Mouse (Mus musculus) inflammation-experienced regulatory T-cells, adult 6 months (primary cell): Measurements from ENCODE around the gene Relt. TPM values are rescaled to one million over a fixed set of nuclear protein-coding genes. Genes with fewer than 3 reads are reported as not detected.

Experiments used
- ATAC-seq: one replicate; pipeline ENCODE4 v1.8.0; 2017
- polyA plus RNA-seq, 3 experiments: library from polyadenylated mRNA; unstranded; fragments of 100-300 nt; shearing (Covaris generic); gene quantifications; one replicate each; pipeline ENCODE4 v1.2.1; 2017

The Relt gene
- polyA plus RNA-seq, 3 experiments from 2014 or later, result 11.1 to 13.9 (median 12.3) TPM

DNA sequence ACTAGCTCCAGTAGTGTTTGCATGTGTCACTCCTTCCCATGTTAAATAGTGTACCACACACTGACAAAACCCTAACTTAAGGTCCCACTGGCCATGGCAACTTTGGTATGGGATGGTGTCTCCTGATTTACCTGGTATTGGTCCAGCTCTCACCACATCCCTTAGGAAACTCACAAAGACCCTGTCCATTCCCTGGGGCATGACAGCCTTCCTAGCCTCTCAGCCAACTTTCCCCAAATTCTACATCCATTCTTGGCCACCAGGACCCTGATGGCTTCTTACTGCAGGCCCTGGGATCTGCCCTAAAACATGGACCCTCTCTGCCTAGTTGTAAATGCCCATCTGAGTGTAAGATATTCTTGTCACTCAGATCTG, 18.2 kb downstream of the Relt start:
- no peak for ATAC-seq

DNA sequence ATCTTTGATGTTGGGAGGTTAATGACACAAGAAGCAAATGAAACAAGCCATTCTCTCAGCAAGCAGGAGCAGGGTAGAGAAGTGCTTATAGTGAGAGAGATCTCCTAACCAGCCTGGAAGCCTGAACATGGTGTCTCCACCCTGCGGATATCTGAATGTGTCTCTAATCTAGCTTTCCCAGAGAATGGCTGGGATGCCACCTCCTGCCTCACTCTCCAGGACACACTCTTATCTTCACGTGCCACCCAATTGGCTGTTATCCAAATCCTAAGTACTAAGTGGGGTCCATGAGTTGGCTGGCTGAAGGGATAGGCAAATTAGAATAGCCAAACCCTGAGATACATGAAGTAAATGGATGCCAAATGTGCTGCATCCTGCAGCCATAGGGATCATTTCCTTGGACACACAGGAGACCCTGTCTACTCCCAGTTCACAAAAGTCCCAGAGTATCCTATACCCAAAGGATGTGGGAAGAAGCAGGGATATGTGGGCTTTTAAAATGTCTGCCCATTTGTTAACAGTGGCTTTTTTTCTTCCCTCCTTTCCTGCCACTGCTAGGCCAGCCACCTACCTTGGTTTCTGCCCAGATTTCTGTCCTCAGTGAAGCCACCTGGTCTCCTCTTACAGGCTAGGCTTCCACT, 18.7 kb downstream of the Relt start:
- no peak for ATAC-seq

DNA sequence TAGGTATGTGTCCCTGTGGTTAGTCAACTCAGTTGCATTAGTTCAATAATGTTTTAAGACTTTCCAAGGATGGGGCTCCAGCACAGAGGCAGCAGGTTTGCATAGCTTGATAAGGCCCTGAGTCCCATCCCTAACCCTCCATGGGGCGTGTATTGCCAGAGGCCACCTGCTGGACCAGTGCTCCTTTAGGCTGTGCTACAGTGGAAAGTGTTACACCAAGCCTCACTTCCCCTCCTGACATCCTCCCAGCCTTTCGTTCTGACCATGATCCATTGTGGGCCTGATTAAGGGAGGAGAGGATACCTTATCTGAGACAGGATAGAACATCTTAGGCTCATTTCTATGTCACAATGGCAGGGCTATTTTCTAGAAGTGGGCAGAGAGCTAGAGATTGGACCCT, 19.4 kb downstream of the Relt start:
- ATAC-seq, result no peak

DNA sequence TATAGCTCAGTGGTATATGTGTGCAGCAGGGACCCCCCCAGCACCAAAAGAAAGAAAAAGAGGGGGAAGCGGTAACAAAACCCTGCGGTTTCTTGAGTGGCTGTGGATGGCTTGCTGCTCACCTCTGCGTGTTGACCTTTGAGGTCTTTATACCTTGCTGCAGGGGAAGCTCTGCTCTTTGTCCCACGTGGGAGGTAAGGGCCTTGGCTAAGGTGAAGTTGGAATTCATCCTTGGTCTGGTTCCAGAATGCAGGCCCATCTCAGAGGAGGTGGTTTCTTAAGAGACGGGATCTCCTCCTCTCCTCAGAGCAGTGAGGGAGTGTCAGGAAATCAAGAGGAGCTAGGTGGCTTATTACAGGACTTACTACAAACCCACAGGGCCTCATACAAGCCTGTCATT, 21.1 kb downstream of the Relt start:
- no peak for ATAC-seq

DNA sequence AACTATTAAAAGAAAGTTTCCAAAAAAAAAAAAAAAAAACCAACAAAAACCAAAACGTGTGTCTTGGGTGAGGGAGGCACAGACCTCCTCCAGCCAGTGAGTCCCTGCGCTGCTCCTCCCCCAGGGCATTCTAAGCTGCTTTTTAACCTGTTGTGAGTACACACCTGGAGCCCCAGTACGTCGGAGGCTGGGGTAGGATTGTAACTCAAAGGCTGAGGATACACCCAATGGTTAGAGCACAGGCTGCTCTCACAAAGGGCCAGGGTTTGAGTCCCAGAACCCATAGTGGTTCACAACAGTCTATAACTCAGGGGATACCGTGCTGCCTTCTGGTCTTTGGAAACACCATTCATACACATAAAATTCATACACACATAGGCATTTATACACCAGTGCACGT, 21.6 kb downstream of the Relt start:
- no peak for ATAC-seq

DNA sequence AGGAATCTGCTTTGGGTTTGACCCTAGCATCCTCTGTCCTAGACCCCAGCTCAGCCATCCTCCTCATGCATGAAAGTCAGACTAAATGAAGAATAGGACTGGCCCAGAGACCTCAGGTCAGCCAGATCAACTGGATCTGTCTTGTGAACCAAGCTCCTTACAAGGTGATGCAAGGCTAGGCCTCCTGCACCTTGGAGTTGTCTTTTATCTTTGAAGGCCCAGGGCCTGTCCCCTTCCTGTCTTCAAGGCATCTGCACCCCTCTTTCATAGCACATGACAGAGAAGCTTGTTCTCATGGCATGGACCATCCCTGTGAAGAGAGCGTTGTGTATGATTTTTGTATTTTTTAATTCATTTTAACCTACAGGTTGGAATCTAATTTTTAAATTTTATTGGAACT, 22.3 kb downstream of the Relt start:
- no peak for ATAC-seq

DNA sequence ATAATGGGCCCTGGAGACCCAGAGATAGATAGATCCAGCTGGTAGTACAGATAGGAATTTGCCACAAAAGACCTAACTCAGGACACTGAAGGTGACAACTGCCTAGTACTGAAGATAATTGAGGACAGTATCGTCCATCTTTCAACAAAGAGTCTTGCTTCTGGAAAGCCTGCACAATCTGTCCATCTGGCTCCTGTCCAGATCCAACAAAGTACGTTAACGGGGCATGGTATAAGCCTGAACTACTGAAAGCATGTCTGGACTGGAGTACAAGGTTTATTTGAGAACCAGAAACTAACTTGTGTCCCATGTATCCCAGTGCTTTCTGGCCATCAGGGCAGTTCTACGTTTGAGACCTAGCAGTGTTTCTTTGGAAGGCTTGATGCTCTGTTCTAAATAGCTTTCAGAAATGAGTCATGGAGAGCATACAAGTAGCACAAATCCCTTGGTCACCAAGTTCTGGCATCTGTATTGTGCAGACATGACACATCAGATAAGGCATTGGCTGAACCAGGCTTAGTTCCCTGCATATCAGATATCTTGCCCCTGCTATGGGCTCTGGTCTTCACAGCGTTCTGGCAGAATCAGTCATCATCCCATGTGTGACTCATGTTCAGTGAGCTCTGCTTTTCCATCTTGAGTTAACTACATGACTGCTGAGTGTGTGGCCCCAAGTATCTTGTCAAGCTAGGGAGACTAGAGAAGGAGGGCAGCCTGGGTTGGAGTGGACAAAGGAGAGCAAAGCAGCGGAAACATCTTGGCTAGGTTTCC, 23.4 kb downstream of the Relt start:
- ATAC-seq, result no peak

DNA sequence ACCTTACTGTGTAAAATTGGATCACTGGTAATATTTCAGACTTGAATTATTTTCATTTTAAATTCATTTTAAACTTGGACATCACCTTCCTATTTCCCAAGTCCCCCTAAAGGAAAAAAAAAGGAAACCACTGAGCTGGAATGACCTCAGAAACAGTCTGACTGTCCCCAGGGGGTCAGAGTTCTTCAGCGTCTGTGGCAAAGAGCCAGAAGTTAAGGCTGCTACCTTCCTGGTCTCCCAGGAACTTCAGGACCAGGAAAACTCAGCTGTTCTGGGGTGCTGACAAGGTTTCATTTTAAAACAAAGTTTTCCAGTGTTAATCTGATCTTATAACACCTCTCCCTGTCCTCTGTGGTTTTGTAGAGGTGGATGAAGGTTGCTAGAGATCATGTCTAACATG, 25.5 kb downstream of the Relt start:
- no peak for ATAC-seq

DNA sequence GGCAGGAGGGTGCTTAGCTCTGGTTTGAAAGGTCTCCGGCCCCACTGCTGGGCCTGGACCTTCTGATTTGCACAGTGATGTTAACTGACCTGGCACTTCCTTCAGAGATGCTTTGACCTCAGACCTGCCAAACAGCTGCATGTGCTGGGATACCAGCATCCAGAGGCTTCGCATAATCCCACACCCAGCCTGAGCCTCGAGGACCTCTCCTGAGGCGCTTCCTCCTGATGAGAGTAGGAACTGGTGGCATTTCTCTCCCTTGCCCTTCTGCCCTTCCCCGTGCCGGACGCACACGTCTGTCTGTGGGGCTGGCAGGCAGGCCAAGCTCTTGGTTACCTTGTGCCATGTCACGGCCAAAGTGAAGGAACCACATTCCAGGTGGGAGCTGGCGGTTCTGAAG, 26.6 kb downstream of the Relt start:
- no peak for ATAC-seq

DNA sequence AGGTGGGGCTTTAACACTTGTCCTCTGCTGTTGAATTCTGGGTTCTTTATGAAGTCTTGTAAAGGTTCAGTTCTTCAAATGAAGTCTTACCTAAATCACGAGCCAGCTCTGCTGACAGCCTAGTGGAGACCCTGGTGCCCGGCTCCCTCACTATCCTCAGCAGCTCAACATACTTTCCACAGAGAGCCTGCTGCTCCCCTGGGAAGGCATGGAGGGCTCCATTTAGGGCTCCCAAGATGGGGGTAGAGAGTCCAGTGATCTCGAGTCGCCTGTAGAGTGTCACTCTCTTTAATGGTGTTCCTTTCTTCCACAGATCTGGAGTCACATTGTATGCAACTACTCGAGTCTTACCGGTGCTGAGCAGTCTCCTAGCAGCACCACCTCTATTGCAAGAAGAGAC, 27.5 kb downstream of the Relt start:
- no peak for ATAC-seq

DNA sequence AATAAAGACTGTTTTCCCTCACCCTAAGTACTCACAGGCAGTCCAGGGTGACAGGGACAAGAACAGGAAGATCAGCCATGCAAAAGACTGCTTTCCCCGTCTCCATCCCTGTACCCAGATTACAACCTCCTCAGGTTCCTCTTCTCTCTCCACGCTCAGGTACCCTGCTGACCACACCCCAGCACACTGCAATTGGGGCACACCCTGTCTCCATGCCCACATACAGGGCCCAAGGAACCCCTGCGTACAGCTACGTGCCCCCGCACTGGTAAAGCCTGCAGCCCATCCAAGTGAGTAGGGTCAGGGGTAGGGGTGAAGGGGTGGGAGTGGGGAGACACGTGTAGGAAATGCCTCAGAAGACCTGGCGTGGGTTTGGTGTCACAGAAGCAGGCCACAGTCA, 28.1 kb downstream of the Relt start:
- ATAC-seq, result no peak

DNA sequence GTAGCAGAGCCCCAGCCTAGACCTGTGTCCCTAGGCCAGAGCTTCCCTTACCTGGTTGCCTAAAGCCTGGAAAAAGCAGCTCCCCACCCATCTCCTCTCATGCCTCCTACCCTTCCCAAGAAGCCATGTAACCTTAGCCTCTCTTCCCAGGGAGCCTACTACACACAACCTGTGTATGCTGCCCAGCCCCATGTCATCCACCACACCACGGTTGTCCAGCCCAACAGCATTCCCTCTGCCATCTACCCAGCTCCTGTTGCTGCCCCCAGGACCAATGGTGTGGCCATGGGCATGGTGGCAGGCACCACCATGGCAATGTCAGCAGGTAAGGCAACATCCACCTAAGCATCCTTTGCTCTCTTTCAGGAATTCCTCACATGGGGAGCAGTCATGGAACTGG, 29.4 kb downstream of the Relt start:
- no peak for ATAC-seq

DNA sequence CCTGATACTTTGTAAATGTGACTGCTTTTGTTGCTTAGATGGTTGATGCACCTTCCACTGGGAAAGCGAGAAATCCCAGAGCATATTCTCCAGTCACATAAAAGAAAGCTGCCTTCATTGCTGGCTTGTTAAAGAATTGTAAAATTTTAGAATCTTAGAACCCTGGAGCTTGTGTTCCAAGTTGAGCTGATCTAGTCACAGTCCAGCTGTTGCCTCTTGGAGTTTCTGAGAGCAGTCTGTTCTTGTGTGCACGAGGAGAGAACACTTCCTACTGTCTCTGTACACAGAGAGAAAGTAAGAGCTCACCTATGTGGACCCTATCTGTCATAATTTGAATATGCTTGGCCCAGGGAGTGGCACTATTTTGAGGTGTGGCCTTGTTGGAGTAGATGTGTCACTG, 34.7 kb downstream of the Relt start:
- ATAC-seq, result no peak

DNA sequence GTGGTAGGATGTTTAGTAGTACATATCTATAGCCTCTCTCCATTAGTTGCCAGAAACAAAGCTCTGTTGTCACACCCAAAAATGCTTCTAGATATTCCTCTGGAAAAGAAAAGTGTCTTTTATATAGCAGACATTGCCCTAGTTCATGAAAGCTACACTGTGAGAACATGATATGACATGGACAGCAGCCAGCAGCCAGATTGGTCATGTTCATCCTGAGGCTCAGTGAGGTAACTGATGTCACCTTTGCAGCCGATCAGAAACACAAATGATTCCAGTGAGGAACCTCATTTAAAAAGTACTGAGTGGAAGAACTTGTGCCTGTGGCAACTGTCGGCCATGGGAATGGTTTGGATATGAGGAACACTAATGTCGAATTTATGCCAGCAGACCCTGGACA, 38.6 kb downstream of the Relt start:
- no peak for ATAC-seq

DNA sequence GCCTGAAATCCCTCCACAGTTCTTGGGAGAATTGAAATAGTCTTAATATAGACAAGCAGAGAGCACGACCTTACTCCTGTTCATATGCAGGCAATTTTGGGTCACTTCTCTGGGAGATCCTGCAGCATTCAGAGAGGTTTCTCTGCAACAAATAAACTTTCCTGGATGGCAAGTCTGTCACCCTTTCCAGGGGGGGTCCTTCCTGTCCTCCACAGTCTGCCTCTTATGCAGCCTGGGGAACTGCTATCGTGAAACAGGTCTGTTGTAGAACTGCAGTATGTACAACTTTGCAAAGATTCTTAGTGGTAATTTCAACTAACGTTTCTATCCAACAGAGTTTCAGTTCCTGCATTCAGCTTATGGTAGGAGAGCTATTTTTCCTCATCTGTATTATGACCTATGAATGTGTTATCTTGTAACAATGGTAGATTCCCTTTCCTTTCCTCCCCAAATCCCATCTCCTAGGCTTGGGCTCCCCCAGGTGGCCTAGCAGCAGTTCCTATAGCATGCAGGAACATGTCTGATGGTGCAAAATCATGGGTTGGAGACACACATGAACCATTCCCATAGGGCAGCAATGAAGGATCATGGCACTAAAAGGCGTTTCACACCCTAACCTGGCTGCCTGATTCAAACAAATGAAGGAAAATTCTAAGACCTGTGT, 44.7 kb downstream of the Relt start:
- no peak for ATAC-seq

DNA sequence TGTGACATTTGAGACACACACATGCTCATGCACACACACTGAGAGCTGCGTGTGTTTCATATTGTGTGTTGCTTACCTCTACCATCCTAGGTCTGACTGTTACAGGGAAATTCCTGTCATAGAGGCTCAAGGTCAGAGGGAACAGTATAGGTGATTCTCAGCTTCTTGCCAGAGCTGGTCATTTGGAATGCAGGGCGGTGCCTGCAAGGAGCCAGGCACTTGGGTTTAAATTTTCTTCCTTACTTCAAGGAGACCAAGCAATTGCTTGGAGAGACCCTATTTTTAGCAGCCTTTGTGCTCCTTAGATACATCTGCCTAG, 45.8 kb downstream of the Relt start:
- ATAC-seq, result no peak

DNA sequence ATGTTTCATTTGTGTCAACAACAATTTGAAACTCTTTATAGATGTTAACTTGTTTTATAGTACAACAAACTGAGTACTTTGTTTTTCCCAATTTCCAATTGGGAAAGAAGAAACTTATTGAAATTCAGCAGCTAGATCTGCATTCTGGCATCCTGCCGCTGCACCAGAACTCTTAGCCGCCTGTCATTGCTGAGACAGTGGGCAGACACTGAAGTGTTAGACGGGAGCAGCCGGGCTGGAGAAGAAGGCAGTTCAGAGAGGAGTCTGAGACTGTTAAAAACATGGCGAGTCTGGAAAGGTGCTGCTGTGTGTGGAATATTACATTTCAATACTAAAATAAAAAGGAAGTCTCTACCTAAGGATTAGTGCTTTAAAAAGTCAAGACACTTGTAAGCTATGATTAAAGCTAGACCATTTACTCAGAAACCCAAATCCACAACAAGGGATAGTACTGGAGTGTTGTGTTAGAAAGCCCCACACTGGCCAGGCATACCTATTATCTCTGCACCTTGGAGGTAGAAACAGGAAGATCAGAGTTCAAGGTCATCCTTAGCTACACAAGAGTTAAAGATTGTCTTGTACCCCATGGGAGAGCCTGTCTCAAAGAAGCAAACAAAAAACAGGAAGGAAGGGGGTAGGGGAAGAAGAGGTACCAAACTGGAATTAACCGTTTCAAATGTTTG, 46.3 kb downstream of the Relt start:
- ATAC-seq, result no peak

DNA sequence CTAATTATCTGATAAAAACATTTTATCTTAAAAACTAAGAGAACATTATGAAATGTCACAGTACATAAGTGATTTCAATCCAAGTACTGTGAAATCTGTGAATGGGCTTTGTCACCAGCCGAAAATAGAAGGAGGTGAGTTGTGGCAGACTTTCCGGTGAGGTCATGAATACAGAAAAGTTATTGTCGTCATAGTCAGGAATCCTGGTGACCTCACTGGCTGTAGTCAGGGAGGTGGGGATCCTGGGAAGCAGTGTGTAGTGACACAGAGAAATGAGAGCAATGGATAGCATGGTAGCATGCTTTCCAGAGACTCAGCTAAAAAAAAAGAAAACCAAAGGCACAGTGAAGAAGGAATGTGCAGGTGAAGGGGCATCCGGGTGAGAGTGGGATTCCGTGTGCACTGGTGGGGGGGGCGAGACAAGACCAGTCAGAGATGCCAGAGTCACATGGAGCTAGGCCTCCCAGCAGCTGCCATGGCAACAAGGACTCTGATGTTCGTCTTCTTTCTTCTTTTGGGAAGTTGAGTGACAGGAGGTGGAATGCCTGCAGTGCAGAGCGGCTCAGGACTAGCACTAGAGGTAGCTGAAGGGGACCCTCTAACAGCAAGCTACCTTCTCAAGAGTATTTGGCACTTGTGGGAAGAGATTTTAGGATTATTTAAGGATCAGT, 47.2 kb downstream of the Relt start:
- no peak for ATAC-seq

DNA sequence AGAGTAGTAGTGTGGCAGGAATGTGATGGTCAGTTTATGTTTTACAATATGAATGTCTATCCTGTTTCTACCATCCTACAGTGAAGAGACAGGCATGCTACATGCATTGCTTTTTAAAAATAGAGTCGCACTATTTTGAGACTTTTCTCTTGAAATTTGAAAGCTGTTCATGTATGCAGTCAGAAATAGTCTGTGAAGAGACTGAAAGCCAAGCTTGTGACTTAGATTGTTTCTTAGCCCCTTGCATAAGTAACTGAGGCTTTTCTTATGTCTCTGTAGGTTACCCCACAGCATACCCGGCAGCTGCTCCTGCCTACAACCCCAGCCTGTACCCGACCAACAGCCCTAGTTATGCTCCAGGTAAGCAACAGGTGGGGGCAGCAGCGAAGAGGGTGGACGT, 50.6 kb downstream of the Relt start:
- ATAC-seq, result no peak

DNA sequence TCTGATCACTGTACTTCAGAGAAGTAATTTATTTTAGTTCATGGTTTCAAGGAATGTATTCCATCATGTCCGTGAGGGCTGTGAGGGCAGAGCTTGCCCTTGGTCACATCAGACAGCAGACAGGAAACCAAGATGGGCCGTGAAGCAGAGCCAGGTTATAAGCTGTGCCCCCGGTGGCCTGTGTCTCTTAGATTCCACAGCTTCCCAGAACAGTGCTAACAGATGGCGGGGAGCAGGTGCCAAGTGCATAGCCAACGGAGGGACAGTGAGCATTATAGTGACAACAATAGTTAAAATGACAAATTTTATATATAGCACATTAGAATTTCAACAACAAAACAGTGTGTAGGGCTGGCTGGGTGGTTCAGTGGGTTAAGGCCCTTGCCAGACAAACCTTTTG, 51.3 kb downstream of the Relt start:
- ATAC-seq, result no peak

DNA sequence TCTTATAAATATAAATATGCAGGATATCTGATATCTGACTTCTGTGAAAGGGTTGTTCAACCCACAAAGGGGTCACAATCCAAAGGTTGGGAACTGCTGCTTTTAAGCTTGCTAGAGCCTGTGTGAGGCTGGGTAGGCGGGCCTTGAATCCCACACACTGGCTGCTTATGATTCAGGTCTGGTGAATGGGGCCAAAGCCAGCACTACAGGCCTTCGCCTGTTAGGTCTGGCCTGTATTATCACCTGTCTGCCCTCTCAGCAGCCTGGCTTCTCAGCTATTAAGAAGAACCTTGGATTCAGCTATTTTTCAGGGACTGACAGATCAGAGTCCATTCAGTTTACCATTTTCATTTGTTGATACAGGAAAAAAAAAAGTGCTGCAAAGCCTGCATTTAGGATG, 57.9 kb downstream of the Relt start:
- no peak for ATAC-seq

DNA sequence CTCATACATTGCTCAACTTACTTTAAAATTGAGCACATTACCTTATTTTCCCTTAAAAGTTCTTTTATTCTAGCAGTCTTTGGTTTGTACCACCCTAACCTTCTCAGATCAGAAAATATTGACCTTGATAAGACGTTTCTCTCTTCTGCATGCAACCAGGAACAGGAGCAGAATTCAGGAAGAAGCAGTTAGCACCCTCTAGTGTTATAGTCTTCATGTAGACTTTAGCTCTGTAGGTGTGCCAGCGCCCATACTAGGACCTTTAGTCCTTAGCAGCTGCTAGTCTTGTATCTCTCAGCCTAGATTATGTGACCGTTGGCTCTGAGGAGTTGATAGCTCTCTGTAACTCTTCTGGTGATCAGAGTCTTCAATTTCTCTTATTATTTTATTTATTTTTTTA, 64.4 kb downstream of the Relt start:
- no peak for ATAC-seq
